Mouse (Mus musculus) hindbrain, embryonic 14.5 days (tissue): ENCODE measurements around the gene Tppp2. TPM values are rescaled to one million over a fixed set of nuclear protein-coding genes. Genes with fewer than 3 reads are reported as not detected.
"Not testable (repeated sequence)": the region's sequence is repeated elsewhere in the genome, so short reads cannot be mapped to it uniquely, and the experiment has no call there.

Source experiments
- ATAC-seq: fragments of 200-750 bp; cut with Nextera tagmentation; 2 replicates; pipeline ENCODE4 v1.8.0; 2017; ENCODE audit warnings: moderate number of reproducible peaks, mild to moderate bottlenecking, moderate TSS enrichment, moderate library complexity; ENCODE audit not compliant: low FRiP score
- DNase-seq: peaks from one replicate; pipeline ENCODE4 v3.0.0-alpha.2; 2015; ENCODE audit warnings: low spot score
- H3K27ac ChIP-seq: fragments of 300-500 bp; sonication (generic); 2 replicates; pipeline ENCODE4 v1.5.1; 2014; ENCODE audit warnings: mild to moderate bottlenecking, moderate library complexity
- H3K27me3 ChIP-seq: fragments of 300-500 bp; sonication (generic); 2 replicates; pipeline ENCODE4 v1.6.1; 2014; ENCODE audit warnings: mild to moderate bottlenecking, low read length, mixed read lengths; ENCODE audit not compliant: control insufficient read depth, insufficient read depth
- H3K36me3 ChIP-seq: fragments of 300-500 bp; sonication (generic); replicated peaks from 2 replicates; pipeline ENCODE4 v1.6.1; 2014; ENCODE audit not compliant: control insufficient read depth, insufficient read depth
- H3K4me1 ChIP-seq: fragments of 300-500 bp; sonication (generic); replicated peaks from 2 replicates; pipeline ENCODE4 v1.6.1; 2014; ENCODE audit warnings: antibody characterized with exemption, low read length, mixed read lengths; ENCODE audit not compliant: control insufficient read depth, insufficient read depth
- H3K4me2 ChIP-seq: fragments of 300-500 bp; sonication (generic); replicated peaks from 2 replicates; pipeline ENCODE4 v1.6.1; 2014; ENCODE audit warnings: mild to moderate bottlenecking, moderate library complexity
- H3K4me3 ChIP-seq: fragments of 300-500 bp; sonication (generic); replicated peaks from 2 replicates; pipeline ENCODE4 v1.5.1; 2014; ENCODE audit warnings: mild to moderate bottlenecking, low read length
- H3K9ac ChIP-seq: fragments of 300-500 bp; sonication (generic); 2 replicates; pipeline ENCODE4 v1.6.1; 2014
- H3K9me3 ChIP-seq: fragments of 300-500 bp; sonication (generic); 2 replicates; pipeline ENCODE4 v1.6.1; 2016; ENCODE audit warnings: low read length; ENCODE audit not compliant: control insufficient read depth
- WGBS: fragments of 180-500 bp; shearing (Covaris S2); extraction: QIAGEN DNeasy Blood & Tissue Kit; methylation state at CpG from one replicate; pipeline ENCODE4 v1.1.7; 2014; 5-methylcytosine and 5-hydroxymethylcytosine counted together
- polyA plus RNA-seq: library from polyadenylated mRNA; unstranded; fragments of >200 nt; fragmentation: Nextera tagmentation; extraction: Ambion mirVana; gene quantifications from 2 replicates; pipeline ENCODE4 v1.2.1, GENCODE M21; 2014

The Tppp2 gene
- polyA plus RNA-seq, 1 experiment from 2014 or later = not detected

DNA sequence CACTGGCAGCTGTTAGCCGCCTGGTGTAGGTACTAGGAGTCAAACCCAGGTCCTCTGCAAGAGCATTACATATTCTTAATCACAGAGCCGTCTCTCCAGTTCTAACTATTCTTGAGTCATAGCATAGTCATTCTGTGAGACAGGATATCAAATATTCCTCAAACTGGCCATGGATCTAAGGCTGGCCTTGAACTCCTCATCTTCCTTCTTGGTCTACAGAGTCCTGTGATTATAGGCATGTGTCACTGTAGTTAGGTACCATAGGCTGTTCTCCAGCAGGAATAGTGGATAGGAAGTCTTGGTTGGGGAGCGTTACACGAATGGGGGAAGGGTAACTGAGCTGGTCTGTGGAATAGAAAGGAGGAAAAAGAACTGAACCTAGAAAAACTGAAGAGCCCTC, 1.7 kb upstream of the Tppp2 start:
- Histone ChIP-seq H3K4me3 (no peak overlapping the region), H3K9me3 (no peaks in the 10 kb centered on the region), H3K36me3 (no peaks in the 10 kb centered on the region), H3K4me2 (no peak overlapping the region), H3K9ac (no peak overlapping the region), H3K27ac (no peak overlapping the region), H3K27me3 (0 out of 2 replicates have a peak, but pooled peaks cover 3% of the 10 kb centered on the region), H3K4me1 (peaks cover 16% of the 10 kb centered on the region; the same call in 1 of the 2 replicates)
- DNase-seq (no peak), ATAC-seq (no peak)
- WGBS = 92% methylated on average over 4 of the region's 4 CpGs

DNA sequence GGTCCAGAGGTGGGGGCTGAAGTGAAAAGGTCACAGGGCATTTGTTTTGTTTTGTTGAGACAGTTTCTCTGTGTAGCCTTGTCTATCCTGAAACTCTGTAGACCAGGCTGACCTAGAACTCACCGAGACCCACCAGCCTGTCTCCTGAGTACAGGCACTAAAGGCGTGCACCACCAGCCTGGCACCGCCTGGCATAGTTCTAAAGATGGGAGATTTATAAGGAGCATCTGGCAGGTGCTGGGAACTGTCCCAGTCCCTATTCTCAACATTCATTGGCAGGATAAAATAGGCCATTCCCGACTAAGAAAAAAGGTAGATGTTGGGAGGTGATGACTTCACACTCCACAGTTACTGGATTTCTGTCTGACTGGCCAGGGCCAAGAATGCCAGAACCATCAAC, 741 bp downstream of the Tppp2 start:
- Histone ChIP-seq H3K9me3 (no peaks in the 10 kb centered on the region), H3K4me1 (0 out of 2 replicates have a peak, but pooled peaks cover 2% of the 10 kb centered on the region), H3K4me2 (no peak overlapping the region), H3K4me3 (no peak overlapping the region), H3K9ac (no peak overlapping the region), H3K36me3 (no peaks in the 10 kb centered on the region), H3K27ac (no peak overlapping the region), H3K27me3 (no peaks in the 10 kb centered on the region)
- DNase-seq (no peak), ATAC-seq (no peak)
- 95% methylated on average over 4 of the region's 4 CpGs for WGBS

DNA sequence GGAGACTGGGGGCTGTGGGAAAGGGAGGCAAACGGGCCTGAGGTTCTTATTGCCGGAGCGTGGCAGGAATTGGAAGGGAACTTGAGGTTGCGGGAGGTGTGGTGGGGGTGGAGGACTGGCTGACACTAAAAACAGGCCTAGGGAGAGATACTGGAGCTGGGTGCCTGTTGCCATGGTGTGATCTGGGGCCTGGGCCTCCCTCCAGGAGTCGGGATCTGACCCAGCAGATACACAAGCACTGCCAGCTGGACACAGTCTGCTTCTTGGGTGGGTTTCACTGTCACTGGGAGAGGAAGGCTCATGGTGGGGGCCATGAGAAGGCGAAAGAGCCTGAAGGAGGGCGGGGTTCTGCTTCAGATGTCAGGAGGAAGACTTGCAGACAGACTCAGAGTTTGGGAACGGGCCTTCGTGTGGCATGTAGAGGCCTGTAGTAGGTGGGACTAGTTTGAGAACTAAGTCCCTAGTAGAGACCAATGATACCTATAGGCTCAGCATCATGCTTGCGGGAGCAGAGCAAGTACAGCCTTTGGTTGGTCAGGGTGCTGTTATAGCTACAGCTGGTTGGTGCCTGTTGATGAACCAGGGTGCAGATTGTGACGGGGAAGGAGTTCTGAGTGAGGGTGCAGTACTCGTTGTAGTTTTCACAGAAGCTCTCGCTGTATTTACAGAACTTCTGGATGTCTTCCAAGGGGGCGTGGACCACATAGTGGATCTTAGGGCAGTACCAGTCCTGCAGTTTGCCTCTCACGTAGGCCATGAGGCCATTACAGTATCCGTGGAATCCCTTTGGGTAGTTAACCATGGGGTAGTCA, 3.7 kb downstream of the Tppp2 start:
- 77% methylated on average over 16 of the region's 16 CpGs for WGBS
- Histone ChIP-seq H3K4me2 (no peak overlapping the region), H3K9ac (no peak overlapping the region), H3K27ac (no peak overlapping the region), H3K36me3 (no peaks in the 10 kb centered on the region), H3K27me3 (no peaks in the 10 kb centered on the region), H3K4me1 (no peaks in the 10 kb centered on the region), H3K4me3 (no peak overlapping the region), H3K9me3 (no peaks in the 10 kb centered on the region)
- peak; percentile 64; the same call in 1 of the 2 replicates for ATAC-seq
- DNase-seq = no peak

DNA sequence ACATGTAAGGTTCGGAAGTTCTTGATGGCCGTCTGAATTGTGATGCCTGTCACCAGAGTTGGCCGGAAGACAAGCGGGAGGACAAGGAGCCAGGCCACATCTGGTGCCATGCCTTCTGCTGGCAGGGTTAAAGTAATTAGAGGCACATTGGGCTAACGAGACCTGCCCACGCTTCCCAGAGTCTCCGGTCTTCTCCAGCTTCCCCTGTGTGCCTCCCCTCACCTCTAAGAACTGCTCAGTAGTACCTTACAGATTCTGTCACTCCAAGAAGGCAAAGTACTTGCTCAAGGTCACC, 4.3 kb downstream of the Tppp2 start, which contains the start of gene Rnase13:
Rnase13 (minus strand) TSS at position 203 of the 295 bp plus-strand sequence.
- WGBS = 79% methylated on average over 7 of the region's 7 CpGs
- H3K9me3 ChIP-seq = no peaks in the 10 kb centered on the region
- no peak within 1 kb of the TSS for H3K4me3 ChIP-seq
- H3K36me3 ChIP-seq = no peaks in the 10 kb centered on the region
- H3K4me2 ChIP-seq = no peak within 1 kb of the TSS
- ATAC-seq = no peak
- H3K9ac ChIP-seq = no peak within 1 kb of the TSS
- DNase-seq = no peak
- no peak within 1 kb of the TSS for H3K27ac ChIP-seq
- H3K4me1 ChIP-seq = no peaks in the 10 kb centered on the region
- no peaks in the 10 kb centered on the region for H3K27me3 ChIP-seq

DNA sequence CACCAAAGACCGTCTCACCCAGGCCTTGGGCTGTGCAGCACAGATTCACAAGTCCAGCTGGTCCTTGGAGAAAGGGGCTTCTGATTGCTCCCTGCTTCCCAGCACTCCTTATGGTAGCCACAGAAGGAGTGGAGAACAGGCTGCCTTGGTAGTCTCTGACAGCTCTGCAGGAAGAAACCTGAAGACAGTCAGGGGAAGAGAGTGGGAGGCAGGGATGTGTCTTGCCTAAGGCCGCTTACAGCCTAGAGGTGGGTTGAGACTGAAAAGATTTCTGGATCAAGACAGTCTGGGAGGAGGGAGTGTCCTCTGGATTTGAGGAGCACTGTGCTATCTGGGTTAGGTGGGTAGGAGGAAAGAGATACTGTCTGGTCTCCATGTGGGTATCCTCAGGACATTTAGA, 4.7 kb downstream of the Tppp2 start:
- Histone ChIP-seq H3K4me1 (no peaks in the 10 kb centered on the region), H3K27ac (no peak overlapping the region), H3K36me3 (no peaks in the 10 kb centered on the region), H3K4me3 (no peak overlapping the region), H3K27me3 (no peaks in the 10 kb centered on the region), H3K4me2 (no peak overlapping the region), H3K9me3 (no peaks in the 10 kb centered on the region), H3K9ac (no peak overlapping the region)
- ATAC-seq (no peak), DNase-seq (no peak)
- WGBS = 92% methylated on average over 2 of the region's 2 CpGs

DNA sequence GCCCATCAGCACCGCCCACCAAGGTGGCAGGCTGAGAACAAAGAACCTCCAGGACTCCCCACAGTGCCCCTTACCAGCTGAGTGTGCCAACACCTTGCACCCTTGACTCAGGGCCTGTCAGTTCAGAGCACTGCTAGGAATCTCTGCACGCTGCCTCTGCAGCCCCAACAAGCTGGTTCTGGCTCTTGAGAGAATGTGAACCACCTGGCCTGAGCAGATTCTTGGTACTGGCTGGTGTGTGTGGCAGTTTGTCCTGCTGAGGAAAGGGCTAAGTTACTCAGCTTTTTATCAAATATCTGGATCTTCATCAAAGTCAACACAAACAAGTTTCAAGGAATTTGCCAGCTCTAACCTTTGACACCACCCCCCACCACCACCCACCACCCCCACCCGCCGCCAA, 5.3 kb downstream of the Tppp2 start:
- Histone ChIP-seq H3K9me3 (no peaks in the 10 kb centered on the region), H3K4me1 (no peaks in the 10 kb centered on the region), H3K9ac (no peak overlapping the region), H3K4me2 (no peak overlapping the region), H3K36me3 (no peaks in the 10 kb centered on the region), H3K27me3 (no peaks in the 10 kb centered on the region), H3K27ac (no peak overlapping the region), H3K4me3 (no peak overlapping the region)
- ATAC-seq (no peak), DNase-seq (no peak)
- 87% methylated on average over 4 of the region's 4 CpGs for WGBS

DNA sequence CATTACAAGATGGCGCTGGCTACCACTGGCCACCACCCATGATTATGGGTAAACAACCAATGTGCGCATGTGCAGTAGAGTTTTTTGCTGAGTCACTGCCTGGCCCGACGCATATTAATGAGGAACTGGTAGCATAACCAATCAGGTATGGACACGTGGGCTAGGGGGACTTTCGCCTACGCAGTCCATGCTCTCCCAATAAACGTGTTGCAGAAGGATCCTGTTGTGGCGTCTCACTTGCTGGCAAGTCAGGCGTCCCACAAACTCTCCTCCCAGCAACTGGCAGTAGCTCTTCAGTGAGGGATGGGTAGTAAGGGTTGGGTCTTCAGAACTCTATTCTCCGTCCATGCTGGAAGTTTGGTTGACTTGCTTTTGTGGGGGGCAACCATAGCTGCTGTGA, 8.7 kb downstream of the Tppp2 start:
- not testable (repeated sequence) for H3K27me3 ChIP-seq, H3K9me3 ChIP-seq, H3K4me2 ChIP-seq, H3K4me3 ChIP-seq, ATAC-seq, H3K36me3 ChIP-seq, DNase-seq, H3K9ac ChIP-seq, H3K4me1 ChIP-seq, H3K27ac ChIP-seq
- WGBS = 97% methylated on average over 11 of the region's 11 CpGs

DNA sequence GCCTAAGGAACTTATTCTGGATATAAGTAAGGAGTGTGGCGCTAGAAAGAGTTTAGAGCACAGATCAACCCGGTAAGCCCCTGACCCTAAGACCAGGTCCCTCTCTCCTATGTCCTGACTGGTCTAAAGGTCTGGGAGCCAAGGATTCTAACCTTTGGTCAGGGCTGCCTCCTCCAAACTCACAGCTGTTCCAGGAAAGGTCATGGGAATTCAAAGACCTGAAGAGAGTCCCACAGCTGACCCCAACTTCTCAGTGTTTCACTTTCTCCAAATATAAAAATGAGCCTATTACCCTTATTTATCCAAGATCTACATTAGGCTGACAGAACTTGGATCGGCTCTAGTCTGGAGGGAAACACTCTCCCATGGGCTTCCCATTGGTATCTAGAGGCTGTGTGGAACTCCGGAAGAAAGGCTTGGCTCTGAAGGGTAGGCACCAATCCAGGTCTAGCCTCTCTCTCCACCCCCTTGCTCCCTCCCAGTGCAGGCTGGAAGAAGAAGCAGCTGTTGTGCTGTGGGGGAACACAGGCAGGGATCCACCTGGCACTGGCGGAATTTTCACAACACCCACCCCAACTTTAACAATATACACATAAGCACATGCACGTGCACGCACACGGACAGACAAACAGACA, 11.2 kb downstream of the Tppp2 start:
- H3K9me3 ChIP-seq = no peaks in the 10 kb centered on the region
- no peaks in the 10 kb centered on the region for H3K4me1 ChIP-seq
- no peak overlapping the region for H3K9ac ChIP-seq
- WGBS = 75% methylated on average over 8 of the region's 8 CpGs
- no peaks in the 10 kb centered on the region for H3K36me3 ChIP-seq
- H3K4me3 ChIP-seq = no peak overlapping the region
- DNase-seq (no peak), ATAC-seq (no peak)
- H3K27ac ChIP-seq = no peak overlapping the region
- no peak overlapping the region for H3K4me2 ChIP-seq
- H3K27me3 ChIP-seq = no peaks in the 10 kb centered on the region

DNA sequence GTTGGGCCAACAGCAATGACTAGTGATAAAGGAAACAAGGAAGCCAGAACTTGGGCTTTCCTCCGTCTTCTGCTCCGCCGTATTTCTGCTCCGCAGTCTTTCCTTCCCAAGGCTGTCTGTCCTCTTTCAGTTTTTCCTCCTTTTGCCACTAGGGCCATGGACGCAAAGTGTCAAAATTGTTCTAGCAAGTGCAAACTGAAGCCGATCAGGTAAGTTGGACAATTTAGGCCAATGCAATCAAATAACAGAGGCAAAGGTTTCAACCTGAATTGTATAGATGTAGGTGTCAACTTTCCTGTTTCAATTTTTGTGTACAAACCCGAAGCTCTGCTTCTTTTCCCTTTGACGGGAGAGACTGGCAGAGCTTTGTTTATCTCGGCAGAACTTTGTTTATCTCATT, 11.7 kb downstream of the Tppp2 start:
- H3K27ac ChIP-seq = no peak overlapping the region
- no peaks in the 10 kb centered on the region for H3K9me3 ChIP-seq
- WGBS = 71% methylated on average over 9 of the region's 9 CpGs
- no peaks in the 10 kb centered on the region for H3K27me3 ChIP-seq
- ATAC-seq = no peak
- H3K36me3 ChIP-seq = no peaks in the 10 kb centered on the region
- no peak overlapping the region for H3K4me3 ChIP-seq
- no peak for DNase-seq
- no peak overlapping the region for H3K4me2 ChIP-seq
- no peak overlapping the region for H3K9ac ChIP-seq
- no peaks in the 10 kb centered on the region for H3K4me1 ChIP-seq
